Comparison of ENCODE assay signal across 35 mouse cellular contexts in genomic region chr4:86936706-86937105, GRCm38 (mm10).
"Had no signal": no experiment of that assay in that cellular context is flagged by ENCODE, and none has a peak within 500 bp of the region (broad histone marks: within the 10 kb centered on the region; RNA-seq: fewer than 3 reads in every experiment).

No protein-coding gene starts in this region.

- H3K9me3 ChIP-seq: heart, embryonic 12.5 days; heart, embryonic 13.5 days; heart, embryonic 15.5 days; hindbrain, embryonic 12.5 days; hindbrain, embryonic 13.5 days; hindbrain, embryonic 15.5 days; intestine, embryonic 15.5 days; kidney, embryonic 15.5 days had no signal

- DNase-seq: heart, postnatal 10 days; heart, postnatal 14 days; heart, postnatal 36 days; heart, postnatal 4 days; kidney, adult 11 months; kidney, adult 18-20 months; kidney, adult 2 months; kidney, adult 8-10 months; kidney, adult 9 months; kidney, postnatal 10 days; kidney, postnatal 14 days; kidney, postnatal 25 days; kidney, postnatal 36 days; kidney, postnatal 4 days; layer of hippocampus, adult 9-11 months; layer of hippocampus, postnatal 36 days had no signal

- ATAC-seq: hindbrain, embryonic 16.5 days; hindbrain, postnatal 0 days; inflammation-experienced regulatory T-cells, adult 6 months; intestine, embryonic 15.5 days; intestine, embryonic 16.5 days; intestine, postnatal 0 days had no signal

- H3K4me2 ChIP-seq: heart, embryonic 11.5 days; heart, embryonic 12.5 days; heart, embryonic 13.5 days; heart, embryonic 15.5 days; hindbrain, embryonic 12.5 days; hindbrain, embryonic 13.5 days; hindbrain, embryonic 14.5 days; hindbrain, embryonic 15.5 days; intestine, embryonic 15.5 days; kidney, embryonic 15.5 days had no signal

- H3K4me1 ChIP-seq: heart, embryonic 12.5 days; heart, embryonic 13.5 days; heart, embryonic 15.5 days; hindbrain, embryonic 10.5 days; hindbrain, embryonic 12.5 days; hindbrain, embryonic 15.5 days; intestine, embryonic 15.5 days; kidney, embryonic 15.5 days had no signal

- H3K36me3 ChIP-seq: heart, embryonic 15.5 days; intestine, embryonic 15.5 days had no signal

- H3K9ac ChIP-seq: heart, embryonic 12.5 days; heart, embryonic 13.5 days; heart, embryonic 15.5 days; hindbrain, embryonic 12.5 days; hindbrain, embryonic 13.5 days; hindbrain, embryonic 14.5 days; hindbrain, embryonic 15.5 days; intestine, embryonic 15.5 days; kidney, embryonic 15.5 days had no signal

- H3K27ac ChIP-seq: heart, embryonic 13.5 days; heart, embryonic 15.5 days; hindbrain, embryonic 10.5 days; hindbrain, embryonic 12.5 days; hindbrain, embryonic 13.5 days; hindbrain, embryonic 14.5 days; hindbrain, embryonic 15.5 days; hindbrain, postnatal 0 days; intestine, embryonic 15.5 days; kidney, embryonic 15.5 days; kidney, postnatal 0 days; layer of hippocampus, adult 2 months; left cerebral cortex, adult 2 months had no signal

- H3K4me3 ChIP-seq: heart, embryonic 12.5 days; heart, embryonic 13.5 days; heart, embryonic 15.5 days; hindbrain, embryonic 10.5 days; hindbrain, embryonic 12.5 days; hindbrain, embryonic 13.5 days; hindbrain, embryonic 15.5 days; intestine, embryonic 15.5 days; kidney, embryonic 15.5 days; layer of hippocampus, adult 2 months; left cerebral cortex, adult 2 months had no signal

- H3K27me3 ChIP-seq: heart, embryonic 12.5 days; heart, embryonic 13.5 days; heart, embryonic 15.5 days; hindbrain, embryonic 12.5 days; hindbrain, embryonic 13.5 days; hindbrain, embryonic 15.5 days; intestine, embryonic 15.5 days; kidney, embryonic 15.5 days had no signal
